Mouse (Mus musculus): ENCODE measurements around the gene Secisbp2. TPM values are rescaled to one million over a fixed set of nuclear protein-coding genes. Genes with fewer than 3 reads are reported as not detected.

Gene Secisbp2
- 50.3 TPM for polyA plus RNA-seq (2017; shearing (Covaris generic))

DNA sequence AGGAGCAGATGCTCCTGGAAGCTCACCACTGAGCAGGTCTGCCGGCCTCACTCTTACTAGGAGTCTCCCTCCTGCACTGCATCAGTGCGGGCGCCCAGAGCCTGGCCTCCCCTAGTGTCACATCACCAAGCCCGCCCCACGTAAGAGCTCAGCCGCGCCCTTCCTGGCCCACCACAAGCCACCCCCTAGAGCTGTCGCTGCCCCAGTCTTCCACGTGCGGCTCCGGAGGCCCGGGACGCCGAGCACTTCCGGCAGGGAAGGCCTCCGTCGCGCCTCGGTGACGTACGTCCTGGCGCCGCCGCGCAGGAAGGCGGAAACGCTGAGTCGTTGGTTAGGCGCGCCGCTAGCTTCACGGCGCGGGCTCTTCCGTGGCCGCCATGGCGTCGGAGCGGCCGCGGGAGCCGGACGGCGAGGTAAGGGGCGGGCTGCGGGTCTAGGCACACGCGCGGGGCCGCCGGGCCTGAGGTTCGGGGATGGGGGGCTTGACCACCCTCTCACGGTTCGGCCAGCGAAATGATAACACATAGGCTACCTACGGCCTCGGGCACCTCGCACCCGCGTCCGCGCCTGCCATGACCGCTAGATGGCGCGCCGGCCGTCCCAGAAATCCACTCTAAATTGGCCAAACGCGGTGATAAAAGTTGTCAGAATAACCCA is at the start of gene Secisbp2:
Gene Secisbp2 (plus strand): TSS at position 290 of the 657 bp plus-strand sequence.

DNA sequence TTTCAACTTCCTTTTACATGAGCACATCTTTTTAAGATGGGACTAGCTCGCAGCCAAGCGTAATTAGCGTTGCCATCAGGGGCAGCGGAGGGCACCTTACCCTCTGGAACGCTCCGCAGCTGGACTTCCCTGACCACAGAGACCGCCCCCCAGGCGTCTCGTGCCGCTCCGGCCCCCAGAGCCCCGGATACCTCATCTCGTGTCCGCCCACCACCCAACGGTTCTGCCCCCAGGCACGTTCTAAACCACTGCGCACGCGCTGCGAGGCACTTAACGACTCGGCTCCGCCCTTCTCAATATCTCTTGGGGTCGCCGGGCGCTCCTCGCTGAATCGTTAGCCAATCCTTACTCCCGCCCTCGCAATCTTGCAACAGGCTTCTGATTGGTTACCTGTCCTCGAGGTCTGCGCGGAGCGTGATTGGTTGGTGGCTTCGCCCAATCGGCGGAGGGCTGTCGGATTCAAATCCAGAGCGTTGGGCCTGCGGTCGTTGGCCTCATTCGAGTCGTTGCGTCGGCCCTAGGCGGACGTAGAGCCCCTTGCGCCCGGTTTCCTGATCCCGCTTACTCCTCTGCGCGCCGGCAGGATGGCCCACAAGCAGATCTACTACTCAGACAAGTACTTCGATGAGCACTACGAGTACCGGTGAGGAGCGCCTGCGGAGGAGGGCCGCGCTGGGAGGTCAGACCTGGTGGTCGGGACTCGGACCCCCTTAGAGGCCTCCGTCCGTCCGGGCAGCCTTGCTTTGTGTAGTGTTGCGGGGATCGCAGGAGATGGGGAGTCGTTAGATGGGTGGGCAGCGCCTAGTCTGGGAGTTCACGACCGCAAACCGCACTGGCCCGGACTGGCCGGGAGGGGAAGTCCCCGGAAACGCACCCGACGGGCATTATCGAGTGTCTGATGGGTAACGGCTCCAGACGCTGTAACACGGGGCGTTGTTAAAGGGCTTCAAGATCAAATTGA is 6.4 kb upstream of the Secisbp2 start, which contains the start of gene Cks2:
Gene Cks2 (plus strand): TSS at position 404 of the 961 bp plus-strand sequence.

Other genes with a start within 250 kb of the Secisbp2 start
- gene S1pr3, start 243.1 kb upstream of the Secisbp2 start, polyA plus RNA-seq (2017; shearing (Covaris generic)), result 0.07 TPM
- gene Shc3, start 82.3 kb upstream of the Secisbp2 start, polyA plus RNA-seq (2017; shearing (Covaris generic)), result not detected
- 32.6 TPM for gene Cks2, start 6.5 kb upstream of the Secisbp2 start, polyA plus RNA-seq (2017; shearing (Covaris generic))
- 130 TPM for gene Sema4d, start 142.1 kb downstream of the Secisbp2 start, polyA plus RNA-seq (2017; shearing (Covaris generic))
- gene Gadd45g, start 195.0 kb downstream of the Secisbp2 start, polyA plus RNA-seq (2017; shearing (Covaris generic)), result 35.9 TPM